Mouse (Mus musculus) brain, embryonic 14.5 days (tissue): ENCODE data around the gene 1700021F05Rik.

Experiments
- CTCF ChIP-seq: fragments of 200-500 bp; IDR thresholded peaks from 2 replicates; pipeline ENCODE4 v1.5.1; 2012; ENCODE audit warnings: inconsistent platforms, mild to moderate bottlenecking, moderate library complexity, borderline replicate concordance; ENCODE audit not compliant: insufficient read depth, insufficient read length; ENCODE audit errors: extremely low read depth
- POLR2A ChIP-seq: fragments of 200-500 bp; IDR thresholded peaks from 2 replicates; pipeline ENCODE4 v1.6.1; 2012; ENCODE audit warnings: mild to moderate bottlenecking, inconsistent platforms, borderline replicate concordance; ENCODE audit not compliant: poor library complexity, insufficient read depth, insufficient read length, severe bottlenecking; ENCODE audit errors: extremely low read depth

- no peak for TF ChIP-seq CTCF
- no peak for TF ChIP-seq POLR2A
Observed at GRCm38 (mm10) chr10:43516992-43517660, 23.7 kb downstream of the 1700021F05Rik start.
